Mouse (Mus musculus) heart, postnatal 0 days (tissue): ENCODE measurements around the gene Arhgap15. TPM values are rescaled to one million over a fixed set of nuclear protein-coding genes. Genes with fewer than 3 reads are reported as not detected.

Experiments
- ATAC-seq: fragments of 200-750 bp; cut with Nextera tagmentation; 2 replicates; pipeline ENCODE4 v1.8.0; 2017; ENCODE audit warnings: low read depth, moderate number of reproducible peaks, moderate library complexity; ENCODE audit not compliant: insufficient read depth
- DNase-seq: peaks from one replicate; pipeline ENCODE4 v3.0.0-alpha.2; 2016; ENCODE audit warnings: low spot score
- H3K27ac ChIP-seq: fragments of 300-500 bp; sonication (generic); 2 replicates; pipeline ENCODE4 v1.5.1; 2014; ENCODE audit warnings: low read depth, mild to moderate bottlenecking
- H3K27me3 ChIP-seq: fragments of 300-500 bp; sonication (generic); 2 replicates; pipeline ENCODE4 v1.6.1; 2014; ENCODE audit warnings: low read length, mixed read lengths; ENCODE audit not compliant: control insufficient read depth, insufficient read depth
- H3K36me3 ChIP-seq: fragments of 300-500 bp; sonication (generic); replicated peaks from 2 replicates; pipeline ENCODE4 v1.6.1; 2014; ENCODE audit warnings: low read length, mixed read lengths; ENCODE audit not compliant: control insufficient read depth, insufficient read depth
- H3K4me1 ChIP-seq: fragments of 300-500 bp; sonication (generic); 2 replicates; pipeline ENCODE4 v1.6.1; 2014; ENCODE audit warnings: antibody characterized with exemption; ENCODE audit not compliant: control insufficient read depth, insufficient read depth
- H3K4me2 ChIP-seq: fragments of 300-500 bp; sonication (generic); 2 replicates; pipeline ENCODE4 v1.6.1; 2014; ENCODE audit warnings: low read depth, mild to moderate bottlenecking, low read length, moderate library complexity
- H3K4me3 ChIP-seq: fragments of 300-500 bp; sonication (generic); 2 replicates; pipeline ENCODE4 v1.5.1; 2014; ENCODE audit warnings: low read depth, low read length
- H3K9ac ChIP-seq: fragments of 300-500 bp; sonication (generic); replicated peaks from 2 replicates; pipeline ENCODE4 v1.6.1; 2014; ENCODE audit warnings: low read depth, low read length, mixed read lengths
- H3K9me3 ChIP-seq: fragments of 300-500 bp; sonication (generic); replicated peaks from 2 replicates; pipeline ENCODE4 v1.6.1; 2016; ENCODE audit warnings: low read length; ENCODE audit not compliant: control insufficient read depth
- CTCF ChIP-seq: IDR thresholded peaks from 2 replicates; pipeline ENCODE4 v1.5.1; 2016; ENCODE audit warnings: antibody characterized with exemption, control low read depth, low read depth
- EP300 ChIP-seq: IDR thresholded peaks from 2 replicates; pipeline ENCODE4 v1.6.1; 2016; ENCODE audit warnings: antibody characterized with exemption, low read depth
- WGBS: fragments of 180-500 bp; shearing (Covaris S2); extraction: QIAGEN DNeasy Blood & Tissue Kit; methylation state at CpG from one replicate; pipeline ENCODE4 v1.1.7; 2014; 5-methylcytosine and 5-hydroxymethylcytosine counted together
- polyA plus RNA-seq: library from polyadenylated mRNA; unstranded; fragments of >200 nt; fragmentation: Nextera tagmentation; extraction: Ambion mirVana; gene quantifications from 2 replicates; pipeline ENCODE4 v1.2.1, GENCODE M21; 2015
- total RNA-seq: library from RNA; depleted of rRNA; stranded (reverse); fragments of >200 nt; gene quantifications from 2 replicates; pipeline ENCODE4 v1.2.3, GENCODE M21; 2014; ENCODE audit warnings: low replicate concordance

Arhgap15 gene
- total and polyA plus RNA-seq, 2 experiments from 2014 or later: 0.46 to 1.7 TPM

- H3K4me3 ChIP-seq: no peak overlapping the region
- no peaks in the 10 kb centered on the region for H3K36me3 ChIP-seq
- no peak overlapping the region for H3K27ac ChIP-seq
- 74% methylated on average over 7 of the region's 7 CpGs for WGBS
- no peak overlapping the region for H3K4me2 ChIP-seq
- no peaks in the 10 kb centered on the region for H3K9me3 ChIP-seq
- H3K9ac ChIP-seq: no peak overlapping the region
- DNase-seq (no peak), ATAC-seq (no peak)
- no peaks in the 10 kb centered on the region for H3K4me1 ChIP-seq
- TF ChIP-seq CTCF (no peak), EP300 (no peak)
- H3K27me3 ChIP-seq: no peaks in the 10 kb centered on the region
These were observed 243.9 kb downstream of the Arhgap15 start for GRCm38 (mm10) chr2:43992510-43992909.

GRCm38 (mm10) chr2:44002454-44002853, 253.8 kb downstream of the Arhgap15 start:
- Histone ChIP-seq H3K27me3 (no peaks in the 10 kb centered on the region), H3K4me1 (no peaks in the 10 kb centered on the region), H3K9ac (no peak overlapping the region), H3K4me3 (no peak overlapping the region), H3K9me3 (no peaks in the 10 kb centered on the region), H3K27ac (no peak overlapping the region), H3K4me2 (no peak overlapping the region), H3K36me3 (no peaks in the 10 kb centered on the region)
- TF ChIP-seq EP300 (no peak), CTCF (no peak)
- WGBS: 50% methylated on average over 1 of the region's 1 CpGs
- DNase-seq (no peak), ATAC-seq (no peak)

DNA sequence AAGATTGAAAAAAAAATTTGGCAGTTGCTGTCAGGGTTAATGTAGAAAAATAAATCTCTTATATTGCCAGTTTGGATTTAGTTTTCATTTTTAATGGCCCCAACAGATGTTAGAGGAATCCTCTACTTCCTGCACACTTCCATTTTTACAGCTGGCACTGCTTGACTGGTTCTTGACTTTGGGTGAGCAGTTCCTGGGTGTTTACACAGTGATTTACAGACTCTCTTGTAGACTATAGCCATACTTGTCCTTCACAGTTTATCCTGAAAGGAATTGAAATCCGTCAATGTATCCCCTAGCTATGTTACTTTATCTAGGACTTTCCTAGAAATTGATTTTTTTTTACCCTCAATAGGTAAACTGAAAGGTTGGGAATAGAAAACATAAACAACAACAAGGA, 261.6 kb downstream of the Arhgap15 start:
- H3K9me3 ChIP-seq: no peaks in the 10 kb centered on the region
- TF ChIP-seq CTCF (no peak), EP300 (no peak)
- DNase-seq (no peak), ATAC-seq (no peak)
- no peak overlapping the region for H3K4me3 ChIP-seq
- H3K27ac ChIP-seq: no peak overlapping the region
- H3K4me2 ChIP-seq: no peak overlapping the region
- no peaks in the 10 kb centered on the region for H3K4me1 ChIP-seq
- 68% methylated on average over 1 of the region's 1 CpGs for WGBS
- H3K9ac ChIP-seq: no peak overlapping the region
- H3K36me3 ChIP-seq: no peaks in the 10 kb centered on the region
- H3K27me3 ChIP-seq: no peaks in the 10 kb centered on the region

- no peak for DNase-seq
- no peaks in the 10 kb centered on the region for H3K9me3 ChIP-seq
- H3K4me1 ChIP-seq: no peaks in the 10 kb centered on the region
- H3K27me3 ChIP-seq: no peaks in the 10 kb centered on the region
- no peak overlapping the region for H3K27ac ChIP-seq
- no peak overlapping the region for H3K4me3 ChIP-seq
- WGBS: 86% methylated on average over 5 of the region's 5 CpGs
- TF ChIP-seq CTCF: no peak
- no peak for TF ChIP-seq EP300
- H3K36me3 ChIP-seq: no peaks in the 10 kb centered on the region
- ATAC-seq: no peak
- no peak overlapping the region for H3K4me2 ChIP-seq
- no peak overlapping the region for H3K9ac ChIP-seq
These were observed 264.8 kb downstream of the Arhgap15 start for GRCm38 (mm10) chr2:44013388-44013787.

DNA sequence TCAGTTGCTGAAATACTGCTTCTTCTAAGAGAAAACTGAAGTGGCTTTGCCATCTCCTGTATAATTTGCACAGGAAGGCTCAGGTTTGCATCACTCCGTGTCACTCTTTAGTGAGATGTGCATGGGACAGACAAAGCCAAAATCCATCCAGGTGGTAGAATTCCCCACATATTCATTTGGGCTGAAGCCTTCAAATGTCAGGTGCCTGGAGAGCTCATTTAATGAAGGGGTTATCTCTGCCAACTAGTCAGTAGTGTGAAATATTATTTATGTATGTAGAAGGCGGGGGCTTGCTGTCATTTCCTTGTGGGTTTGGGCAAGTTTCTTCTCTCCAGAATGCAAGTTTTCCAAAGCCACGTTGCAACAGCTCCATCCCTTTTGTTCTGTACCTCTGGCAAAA, 268.1 kb downstream of the Arhgap15 start:
- Histone ChIP-seq H3K4me3 (no peak overlapping the region), H3K9ac (no peak overlapping the region), H3K36me3 (no peaks in the 10 kb centered on the region), H3K9me3 (no peaks in the 10 kb centered on the region), H3K27ac (no peak overlapping the region), H3K4me2 (no peak overlapping the region), H3K27me3 (no peaks in the 10 kb centered on the region), H3K4me1 (no peaks in the 10 kb centered on the region)
- ATAC-seq (no peak), DNase-seq (no peak)
- TF ChIP-seq EP300: no peak
- TF ChIP-seq CTCF: no peak
- 63% methylated on average over 3 of the region's 3 CpGs for WGBS

- Histone ChIP-seq H3K4me3 (no peak overlapping the region), H3K4me1 (no peaks in the 10 kb centered on the region), H3K9ac (no peak overlapping the region), H3K4me2 (no peak overlapping the region), H3K27me3 (no peaks in the 10 kb centered on the region), H3K9me3 (no peaks in the 10 kb centered on the region), H3K27ac (no peak overlapping the region), H3K36me3 (no peaks in the 10 kb centered on the region)
- DNase-seq: no peak
- TF ChIP-seq CTCF: no peak
- TF ChIP-seq EP300: no peak
- ATAC-seq: no peak
- WGBS: 82% methylated on average over 14 of the region's 14 CpGs
These were observed 268.9 kb downstream of the Arhgap15 start for GRCm38 (mm10) chr2:44017405-44018026.
